Mouse (Mus musculus) lung, adult 2 months (tissue): ENCODE measurements around the gene Miga2.

Source experiments
- CTCF ChIP-seq: fragments of 200-500 bp; IDR thresholded peaks from 2 replicates; pipeline ENCODE4 v1.5.1; 2011; ENCODE audit warnings: mild to moderate bottlenecking, low read length, control low read depth; ENCODE audit not compliant: insufficient read depth
- POLR2A ChIP-seq: fragments of 200-500 bp; IDR thresholded peaks from 2 replicates; pipeline ENCODE4 v1.6.1; 2011; ENCODE audit warnings: low read depth, mild to moderate bottlenecking, control low read depth, low read length, borderline replicate concordance; ENCODE audit errors: extremely low read depth

DNA sequence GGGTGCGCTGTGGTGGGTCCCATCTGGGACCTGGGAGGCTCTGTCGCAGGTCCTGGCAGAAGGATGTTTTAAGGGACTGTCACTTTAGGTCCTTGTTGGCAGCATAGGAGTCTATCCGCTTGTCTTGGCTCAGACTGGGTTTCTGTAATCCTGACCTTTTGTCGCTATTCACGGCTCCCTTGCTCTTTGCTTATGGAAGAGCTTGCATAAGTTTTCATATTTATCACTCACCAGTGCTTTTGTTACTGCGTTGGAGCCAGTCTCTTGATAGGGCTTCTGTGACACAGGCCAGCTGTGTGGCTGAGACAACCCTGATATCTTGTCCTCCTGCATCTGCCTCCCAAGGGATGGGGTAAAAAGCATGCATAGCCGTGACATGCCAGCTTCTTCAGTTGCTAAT lies 15.3 kb downstream of the Miga2 start:
- no peak for TF ChIP-seq CTCF
- no peak for TF ChIP-seq POLR2A
